Mouse (Mus musculus) spleen, adult 2 months (tissue): Measurements from ENCODE around the gene Ajap1.

Source experiments
- CTCF ChIP-seq: fragments of 200-500 bp; IDR thresholded peaks from 2 replicates; pipeline ENCODE4 v1.5.1; 2011; ENCODE audit warnings: mild to moderate bottlenecking, inconsistent platforms; ENCODE audit not compliant: insufficient read depth, insufficient read length, insufficient replicate concordance; ENCODE audit errors: extremely low read depth
- POLR2A ChIP-seq: fragments of 200-500 bp; IDR thresholded peaks from 2 replicates; pipeline ENCODE4 v1.6.1; 2011; ENCODE audit warnings: low read depth, low read length, inconsistent platforms

DNA sequence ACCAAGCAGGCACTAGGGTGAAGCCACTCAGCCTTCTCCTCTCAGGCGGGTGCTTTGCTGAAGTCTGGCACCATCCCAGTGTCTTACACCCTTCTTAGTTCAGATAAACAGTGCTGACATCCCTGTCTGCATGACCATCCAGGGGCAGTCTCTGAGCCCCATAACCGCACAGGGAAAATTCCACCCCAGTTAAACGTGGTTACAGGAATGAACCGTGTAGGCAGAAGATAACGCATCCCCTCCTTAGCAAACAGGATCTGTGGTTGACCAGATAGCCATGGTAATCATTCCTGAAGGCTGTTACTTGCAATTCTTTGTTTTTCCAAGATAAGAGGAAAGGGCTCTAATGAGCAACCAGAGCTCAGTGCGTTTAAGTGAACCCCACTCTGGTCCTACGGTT, 19.3 kb upstream of the Ajap1 start:
- TF ChIP-seq CTCF (no peak), POLR2A (no peak)
